Mouse (Mus musculus) urinary bladder, postnatal 25 days (tissue): ENCODE data around the gene Plppr1.

Experiments
- DNase-seq: peaks from one replicate; pipeline ENCODE4 v3.0.0; 2022; ENCODE audit warnings: low spot score

Plppr1 gene

GRCm38 (mm10) chr4:49118842-49119241, 59.8 kb downstream of the Plppr1 start:
- no peak for DNase-seq

GRCm38 (mm10) chr4:49144798-49145197, 85.7 kb downstream of the Plppr1 start:
- no peak for DNase-seq

GRCm38 (mm10) chr4:49148775-49149174, 89.7 kb downstream of the Plppr1 start:
- DNase-seq, result no peak

- DNase-seq, result no peak
These were observed 90.2 kb downstream of the Plppr1 start for GRCm38 (mm10) chr4:49149251-49149650.

- DNase-seq, result peak; percentile 39
These were observed 94.8 kb downstream of the Plppr1 start for GRCm38 (mm10) chr4:49153849-49154248.

GRCm38 (mm10) chr4:49156781-49157180, 97.7 kb downstream of the Plppr1 start:
- DNase-seq, result no peak

- DNase-seq, result no peak
These were observed 104.2 kb downstream of the Plppr1 start for GRCm38 (mm10) chr4:49163285-49163684.

- no peak for DNase-seq
These were observed 107.3 kb downstream of the Plppr1 start for GRCm38 (mm10) chr4:49166391-49166790.

GRCm38 (mm10) chr4:49167030-49167429, 108.0 kb downstream of the Plppr1 start:
- no peak for DNase-seq

GRCm38 (mm10) chr4:49169498-49169897, 110.4 kb downstream of the Plppr1 start:
- peak; percentile 7 for DNase-seq

- DNase-seq, result no peak
These were observed 119.0 kb downstream of the Plppr1 start for GRCm38 (mm10) chr4:49178101-49178500.

GRCm38 (mm10) chr4:49178891-49179290, 119.8 kb downstream of the Plppr1 start:
- no peak for DNase-seq

GRCm38 (mm10) chr4:49179471-49180181, 120.6 kb downstream of the Plppr1 start:
- DNase-seq, result no peak

GRCm38 (mm10) chr4:49189991-49190526, 131.0 kb downstream of the Plppr1 start:
- no peak for DNase-seq

GRCm38 (mm10) chr4:49197125-49197747, 138.2 kb downstream of the Plppr1 start:
- peak; percentile 11 for DNase-seq

GRCm38 (mm10) chr4:49210457-49210856, 151.4 kb downstream of the Plppr1 start:
- no peak for DNase-seq

GRCm38 (mm10) chr4:49211582-49211981, 152.5 kb downstream of the Plppr1 start:
- DNase-seq, result no peak

- DNase-seq, result no peak
These were observed 153.8 kb downstream of the Plppr1 start for GRCm38 (mm10) chr4:49212616-49213544.

- DNase-seq, result no peak
These were observed 155.3 kb downstream of the Plppr1 start for GRCm38 (mm10) chr4:49214341-49214740.

- no peak for DNase-seq
These were observed 164.4 kb downstream of the Plppr1 start for GRCm38 (mm10) chr4:49223501-49223900.

- DNase-seq, result no peak
These were observed 165.9 kb downstream of the Plppr1 start for GRCm38 (mm10) chr4:49225021-49225420.
